Mouse (Mus musculus): ENCODE measurements around the gene Pou2f1. TPM values are rescaled to one million over a fixed set of nuclear protein-coding genes. Genes with fewer than 3 reads are reported as not detected.

The Pou2f1 gene
- polyA plus RNA-seq, 1 experiment = 21.2 TPM

DNA sequence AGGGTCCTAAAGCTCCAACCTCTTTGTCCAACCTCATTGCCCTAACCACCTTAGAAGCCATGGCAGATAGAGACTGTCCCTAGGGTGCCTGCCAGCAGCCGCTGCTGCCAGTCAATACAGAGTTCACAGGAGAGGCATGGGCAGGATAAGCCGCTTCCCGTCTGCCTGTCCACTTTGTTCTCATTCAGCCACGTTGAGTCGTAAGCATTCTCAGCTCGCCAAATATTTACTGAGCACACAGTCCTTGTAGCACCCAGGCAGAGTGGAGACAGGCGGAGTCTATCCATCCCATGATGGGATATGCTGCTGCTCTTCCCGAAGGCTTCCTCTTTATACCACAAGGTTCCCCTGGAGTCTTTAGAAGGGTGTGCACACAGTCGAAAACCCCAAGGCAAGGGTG is 185.2 kb downstream of the Pou2f1 start:
- no peak for TF ChIP-seq CTCF (IDR thresholded peaks at IDR 0.05; ENCODE audit: borderline replicate concordance, extremely low read depth, insufficient read depth, insufficient read length)
- no peak for TF ChIP-seq POLR2A (IDR thresholded peaks at IDR 0.05; ENCODE audit: borderline replicate concordance, extremely low read depth, insufficient read depth, insufficient read length, poor library complexity, severe bottlenecking)
- no peak for DNase-seq (ENCODE audit: low read depth)

DNA sequence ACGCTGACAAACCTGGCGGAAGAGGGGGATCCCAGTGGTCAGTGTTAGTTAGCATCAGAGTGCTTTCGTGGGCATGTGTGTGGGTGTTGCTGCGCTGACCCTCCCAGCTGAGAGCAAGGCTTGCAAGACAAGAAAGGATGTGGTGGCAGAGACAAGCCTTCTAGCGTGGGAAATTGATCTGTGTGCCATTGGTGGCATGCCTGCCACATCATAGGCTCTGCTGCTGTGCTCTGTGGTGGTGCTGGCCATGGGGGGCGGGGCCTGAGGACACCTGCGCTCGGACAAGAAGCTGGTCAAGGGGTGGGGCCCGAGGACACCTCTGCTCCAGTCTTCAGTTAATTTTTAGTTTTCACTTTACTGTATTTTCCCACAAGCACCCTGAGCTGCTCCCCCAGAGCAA is 186.1 kb downstream of the Pou2f1 start:
- no peak for TF ChIP-seq POLR2A (IDR thresholded peaks at IDR 0.05; ENCODE audit: borderline replicate concordance, extremely low read depth, insufficient read depth, insufficient read length, poor library complexity, severe bottlenecking)
- TF ChIP-seq CTCF (IDR thresholded peaks at IDR 0.05; ENCODE audit: borderline replicate concordance, extremely low read depth, insufficient read depth, insufficient read length) = no peak
- no peak for DNase-seq (ENCODE audit: low read depth)

Other genes with a start within 250 kb of the Pou2f1 start
- 12.4 and 12.8 TPM in 2 replicates for gene Creg1, start 238.9 kb downstream of the Pou2f1 start, polyA plus RNA-seq (2012; rRNA removed)
- gene Cd247, start 214.0 kb downstream of the Pou2f1 start, polyA plus RNA-seq (2012; rRNA removed) = 0.79 and 1.0 TPM in 2 replicates
- gene Dusp27, start 125.2 kb upstream of the Pou2f1 start, polyA plus RNA-seq (2012; rRNA removed) = 0.29 and 0.75 TPM in 2 replicates
- 0.09 and 0.14 TPM in 2 replicates for gene Gpa33, start 127.6 kb upstream of the Pou2f1 start, polyA plus RNA-seq (2012; rRNA removed)
- 0.05 and 0.08 TPM in 2 replicates for gene Mael, start 236.1 kb upstream of the Pou2f1 start, polyA plus RNA-seq (2012; rRNA removed)